Mouse (Mus musculus) forelimb bud, embryonic 11.5 days (tissue): ENCODE results near the gene Tctex1d1.

Source experiments
- DNase-seq: peaks from one replicate; pipeline ENCODE4 v3.0.0-alpha.2; 2012; ENCODE audit warnings: low read depth, low spot score

Gene Tctex1d1

GRCm38 (mm10) chr4:102988526-102988925, 10.1 kb downstream of the Tctex1d1 start:
- no peak for DNase-seq

DNA sequence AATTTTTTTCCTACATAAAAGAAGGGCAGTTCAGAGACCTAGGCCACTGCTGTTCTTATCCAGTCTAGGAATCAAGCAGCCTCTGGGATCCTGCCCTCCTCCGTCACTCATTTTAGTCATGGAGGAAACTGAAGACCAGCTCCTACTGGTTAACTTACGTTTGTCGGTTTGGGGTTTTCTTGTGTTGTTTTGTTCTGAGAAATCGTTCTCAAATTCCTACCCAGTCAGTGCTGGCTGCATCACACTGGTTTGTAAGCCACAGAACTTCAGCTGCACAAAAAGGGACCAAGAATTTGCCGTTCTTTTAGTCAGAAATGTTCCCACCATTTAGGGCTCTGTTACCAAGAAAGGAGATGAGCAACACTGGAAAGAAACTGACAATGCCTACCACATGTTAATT, 11.0 kb downstream of the Tctex1d1 start:
- no peak for DNase-seq

- no peak for DNase-seq
These were observed 11.6 kb downstream of the Tctex1d1 start for GRCm38 (mm10) chr4:102990016-102990415.

DNA sequence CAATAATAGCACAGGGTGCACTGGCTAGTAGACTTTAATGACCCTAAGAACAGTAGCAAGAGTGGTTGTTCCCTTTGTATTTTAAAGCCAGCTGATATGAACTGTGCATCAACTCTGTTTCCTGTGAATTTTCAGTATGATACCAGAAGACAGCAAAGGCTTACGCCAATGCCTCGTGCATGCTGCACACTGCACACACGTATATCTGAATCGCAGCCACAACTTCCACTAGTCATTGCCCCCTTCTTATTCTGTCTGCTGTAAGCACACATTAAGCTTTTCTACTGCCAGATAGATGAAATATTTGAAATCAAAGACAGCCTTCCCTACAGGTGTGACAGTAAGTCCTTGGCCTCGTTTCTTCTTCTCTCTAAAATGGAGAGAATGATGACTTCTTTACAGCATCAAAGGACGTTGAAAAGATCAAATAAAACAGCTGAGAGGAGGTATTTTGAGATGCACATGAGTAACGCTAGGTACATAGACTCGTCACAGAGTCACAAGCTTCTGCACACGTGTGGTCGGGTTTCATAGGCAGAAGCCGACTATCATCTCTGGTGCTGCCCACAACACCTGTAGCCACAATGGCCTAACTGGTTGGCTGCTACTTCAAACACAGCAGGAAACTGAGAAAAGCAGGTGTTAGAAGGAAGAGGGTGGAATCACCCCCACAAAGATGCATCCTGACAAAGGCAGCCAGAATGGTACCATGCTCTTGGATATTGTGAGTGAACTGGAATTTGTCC, 12.4 kb downstream of the Tctex1d1 start:
- no peak for DNase-seq

- no peak for DNase-seq
These were observed 13.3 kb downstream of the Tctex1d1 start for GRCm38 (mm10) chr4:102991685-102992084.

- no peak for DNase-seq
These were observed 26.3 kb downstream of the Tctex1d1 start for GRCm38 (mm10) chr4:103004681-103005080.

DNA sequence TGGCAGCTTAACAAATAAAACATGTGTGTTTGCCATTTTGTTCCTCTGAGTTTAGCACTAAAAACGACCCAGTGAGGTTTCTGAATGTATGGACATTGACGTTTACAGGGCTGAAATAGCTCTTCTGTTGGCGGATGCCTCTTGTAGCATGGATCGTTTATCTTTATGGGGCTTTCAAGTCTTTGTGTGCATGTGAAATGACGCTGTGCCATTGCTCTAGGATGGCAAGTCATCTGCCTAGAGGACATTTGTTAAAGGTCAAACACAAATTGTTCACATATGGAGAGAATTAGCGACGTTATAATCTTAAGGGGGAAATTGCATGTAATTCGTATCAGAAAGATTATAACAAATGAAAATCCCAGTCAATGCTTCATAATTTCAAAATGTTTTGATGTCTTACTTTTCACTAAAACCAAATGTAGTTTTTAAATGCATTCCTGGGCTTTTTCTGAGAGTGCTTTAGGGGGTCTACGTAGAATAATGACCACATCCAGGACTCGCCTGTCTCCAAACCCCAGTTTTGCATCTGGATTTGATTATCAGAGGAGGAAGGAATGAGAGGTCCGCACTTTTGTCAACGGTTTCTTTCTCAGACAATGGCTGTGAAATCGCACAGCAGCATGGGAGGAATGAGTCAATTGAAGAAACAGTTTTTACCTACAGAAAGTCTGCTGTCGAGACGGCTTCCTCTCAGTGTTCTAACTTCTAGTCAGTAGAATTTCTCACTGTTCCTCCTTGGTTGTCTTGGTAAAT, 27.0 kb downstream of the Tctex1d1 start:
- peak; percentile 82 for DNase-seq

DNA sequence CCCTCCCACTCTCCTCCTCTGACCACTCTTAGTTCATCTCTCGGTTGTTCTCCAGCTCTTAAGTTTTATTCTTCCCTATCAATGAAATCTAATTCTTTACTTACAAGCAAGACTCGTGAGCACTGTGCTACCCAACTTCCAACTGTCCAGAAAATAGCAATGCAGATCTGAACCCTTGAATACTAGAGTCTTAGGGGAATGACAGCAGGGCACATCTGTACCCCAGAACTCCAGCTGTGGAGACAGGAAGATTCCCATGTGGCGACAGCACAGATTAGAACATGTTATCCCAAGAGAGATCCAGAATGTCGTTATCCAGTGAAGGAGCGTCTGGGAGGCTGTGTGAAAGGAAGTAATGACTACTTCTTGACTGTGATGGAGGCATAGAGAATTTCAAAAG, 27.9 kb downstream of the Tctex1d1 start:
- no peak for DNase-seq

- DNase-seq, result peak; percentile 61
These were observed 28.6 kb downstream of the Tctex1d1 start for GRCm38 (mm10) chr4:103006943-103007418.

DNA sequence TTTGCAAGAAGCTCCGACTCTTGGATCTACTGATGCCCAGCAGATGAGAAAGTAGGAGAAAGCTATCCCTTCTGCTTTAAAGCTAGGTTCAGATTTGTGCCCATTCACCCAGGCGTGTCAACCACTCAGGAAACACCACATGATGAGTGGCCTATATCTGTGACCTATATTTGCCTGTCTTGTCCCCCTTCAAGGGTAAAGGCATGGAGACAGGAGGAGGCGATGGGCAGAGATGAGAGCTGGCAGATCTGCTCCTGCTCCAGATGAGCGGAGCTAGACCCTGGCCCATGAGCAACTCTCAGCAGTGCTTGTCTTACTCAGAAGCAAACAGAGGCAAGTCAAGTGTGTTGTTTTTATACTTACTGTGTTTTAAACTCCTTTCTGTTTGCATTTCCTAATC, 32.3 kb downstream of the Tctex1d1 start:
- no peak for DNase-seq

GRCm38 (mm10) chr4:103011823-103012222, 33.4 kb downstream of the Tctex1d1 start:
- no peak for DNase-seq

- DNase-seq, result no peak
These were observed 35.1 kb downstream of the Tctex1d1 start for GRCm38 (mm10) chr4:103013490-103013889.

GRCm38 (mm10) chr4:103026621-103027020, 48.2 kb downstream of the Tctex1d1 start, which contains the start of gene Insl5:
Gene Insl5, minus strand, starts transcription at chr4:103026842.
- DNase-seq, result no peak

- DNase-seq, result no peak
These were observed 49.3 kb downstream of the Tctex1d1 start for GRCm38 (mm10) chr4:103027745-103028144.

DNA sequence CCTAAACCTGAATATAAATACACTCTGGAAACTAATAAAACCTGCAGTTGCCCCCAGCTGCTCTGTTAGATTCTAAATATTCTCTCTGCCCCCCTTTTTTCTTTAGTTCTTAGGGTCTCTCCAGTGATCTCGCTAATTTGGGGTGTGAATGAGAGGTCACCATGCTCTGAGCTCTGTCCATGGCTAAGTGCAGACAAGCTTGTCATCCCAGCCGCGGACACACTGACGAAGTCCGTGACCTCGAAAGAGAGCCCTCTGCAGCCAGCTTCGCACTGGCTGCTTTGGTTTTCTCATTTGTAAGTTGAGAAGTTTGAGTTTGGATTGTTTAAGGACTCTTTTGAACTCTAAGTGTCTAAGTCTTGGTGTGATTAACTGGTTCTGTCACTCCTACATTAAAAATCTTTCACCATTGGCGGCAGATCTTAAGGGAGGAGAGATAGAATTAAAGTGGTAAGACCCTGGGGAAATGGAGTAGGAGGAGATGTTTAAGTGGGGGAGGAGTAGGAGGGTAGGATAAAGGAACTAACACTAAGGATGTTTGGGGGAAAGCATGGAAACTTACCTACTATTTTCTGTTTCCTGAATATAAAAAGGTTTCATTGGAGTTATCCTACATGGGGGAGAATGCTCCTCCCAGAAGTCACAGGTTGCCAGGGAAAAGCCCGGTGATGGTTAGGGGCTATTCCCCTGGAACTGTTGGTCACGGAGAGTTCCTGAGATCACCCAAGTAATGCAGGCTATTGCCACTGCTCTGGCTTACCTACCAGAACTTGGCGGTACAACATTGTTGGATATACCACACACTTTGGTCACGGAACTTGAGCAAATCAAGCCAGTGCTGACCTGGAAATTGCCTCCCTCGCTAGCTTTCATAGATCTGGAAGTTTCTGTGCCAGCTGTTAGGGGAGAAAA, 50.0 kb downstream of the Tctex1d1 start:
- DNase-seq, result no peak

DNA sequence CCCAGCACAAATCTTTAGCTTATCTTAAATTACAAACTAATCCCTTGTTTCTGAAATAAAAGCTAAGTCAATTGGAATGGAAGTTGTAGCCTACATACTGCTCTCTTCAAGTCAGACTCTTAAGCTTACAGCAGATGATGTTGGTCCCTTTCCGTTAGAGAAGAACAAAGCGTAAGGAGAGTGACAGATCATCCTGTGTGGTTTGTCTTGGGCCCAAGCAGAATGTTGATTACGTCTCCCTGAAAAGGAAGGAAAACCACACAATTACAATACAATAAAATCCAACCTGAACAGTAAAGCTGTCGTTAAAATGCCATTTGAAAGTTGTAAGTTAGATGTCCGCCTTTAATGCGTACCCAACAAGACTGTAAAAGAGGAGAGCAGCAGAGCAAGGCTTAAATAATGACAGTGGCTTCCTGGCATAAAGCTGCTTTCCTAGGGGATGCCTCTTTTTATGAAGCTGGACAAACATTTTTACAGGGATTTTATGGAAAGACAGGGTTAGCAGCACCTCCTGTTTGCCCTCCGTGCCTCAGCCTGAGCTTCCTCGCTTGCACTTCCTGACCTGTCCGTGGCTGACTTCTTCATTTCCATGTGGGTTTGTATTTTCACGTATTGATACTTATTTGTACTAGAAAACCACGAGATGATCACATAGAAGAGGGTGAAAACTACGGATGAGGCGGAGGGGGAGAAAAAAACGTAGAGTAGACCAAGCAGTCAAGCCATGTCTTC, 60.9 kb downstream of the Tctex1d1 start:
- no peak for DNase-seq

DNA sequence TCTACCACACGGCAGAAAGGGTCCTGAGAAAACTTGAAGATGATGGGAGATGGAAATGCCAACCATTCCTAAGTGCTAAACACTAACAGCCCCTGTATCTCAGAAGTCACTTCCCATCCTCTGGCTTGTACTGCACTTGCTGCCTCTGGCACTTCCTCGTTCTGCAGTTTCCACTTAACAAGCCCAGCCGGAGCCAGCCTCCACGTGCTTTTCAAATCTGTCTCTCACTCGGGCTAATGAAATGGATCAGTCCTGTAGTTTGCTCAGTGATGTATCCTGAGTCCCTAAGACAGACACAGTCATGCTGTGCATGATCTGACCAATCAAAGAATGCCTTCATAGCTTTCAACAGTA, 61.4 kb downstream of the Tctex1d1 start:
- no peak for DNase-seq

DNA sequence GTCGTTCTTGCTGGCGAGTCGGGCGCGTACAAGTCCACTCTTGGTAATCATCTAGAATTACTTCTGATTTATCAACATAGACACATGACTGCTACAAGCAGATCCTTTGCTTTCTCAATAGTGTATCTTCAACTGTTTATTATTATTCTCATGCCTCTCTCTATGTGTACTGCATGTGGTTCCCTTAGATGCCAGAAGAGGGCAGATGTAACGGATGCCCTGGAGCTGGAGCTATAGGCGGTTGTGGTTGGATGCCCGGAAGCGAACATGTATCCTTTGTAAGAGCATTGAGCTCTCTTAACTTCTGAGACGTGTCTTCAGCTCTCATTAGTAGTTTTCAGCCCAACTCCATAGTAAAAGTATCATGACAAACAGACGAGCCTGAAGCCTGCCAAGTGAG, 64.6 kb downstream of the Tctex1d1 start:
- DNase-seq, result no peak

- DNase-seq, result no peak
These were observed 69.6 kb downstream of the Tctex1d1 start for GRCm38 (mm10) chr4:103048046-103048445.
